ENCODE assay signal across 8 mouse cellular contexts in genomic region chr2:103565732-103566422, GRCm38 (mm10). TPM values are rescaled to one million over a fixed set of nuclear protein-coding genes. Genes with fewer than 3 reads are reported as not detected.
DNase-seq lines count a peak whose midpoint lies in the region; ATAC-seq and TF ChIP-seq lines count a peak whose summit lies in the region.

Abtb2 (plus strand) TSS chr2:103566310.

- no peak for TF ChIP-seq CTCF in heart, postnatal 0 days (IDR thresholded peaks at IDR 0.05; ENCODE audit: low read depth)

- DNase-seq in CD8-positive naive resting alpha-beta T cell, adult 2 months (ENCODE audit: low read depth in 2 of 2, low spot score in 2 of 2), result peak; percentile 90
- DNase-seq in c-Kit-positive CD71-positive TER-119-positive erythroid progenitor cells, embryonic 14.5 days (ENCODE audit: low spot score), result peak; percentile 83
- DNase-seq in heart, postnatal 0 days (ENCODE audit: low spot score), result peak; percentile 93
- peak; percentile 92 to 95 for DNase-seq in kidney, postnatal 4 days
- peak; percentile 92 for DNase-seq in neural tube, embryonic 11.5 days (ENCODE audit: low spot score)

- peaks cover 45% of the 10 kb centered on the region for H3K4me1 ChIP-seq in forebrain, embryonic 12.5 days
- peaks cover 33% of the 10 kb centered on the region for H3K4me1 ChIP-seq in heart, postnatal 0 days (ENCODE audit: control insufficient read depth, insufficient read depth)
- peaks cover 47% of the 10 kb centered on the region for H3K4me1 ChIP-seq in liver, embryonic 15.5 days (replicated peaks)
- peaks cover 19% of the 10 kb centered on the region for H3K4me1 ChIP-seq in neural tube, embryonic 11.5 days (ENCODE audit: control insufficient read depth, insufficient read depth, low read length)
- H3K4me1 ChIP-seq in stomach, embryonic 16.5 days (ENCODE audit: control insufficient read depth, insufficient read depth, low read length), result peaks cover 18% of the 10 kb centered on the region

- H3K9ac ChIP-seq in forebrain, embryonic 12.5 days, result peak within 1 kb of the TSS; percentile 79
- H3K9ac ChIP-seq in heart, postnatal 0 days (replicated peaks; ENCODE audit: low read depth, low read length), result peak within 1 kb of the TSS; percentile 57
- peak within 1 kb of the TSS; percentile 60 for H3K9ac ChIP-seq in liver, embryonic 15.5 days
- peak within 1 kb of the TSS; percentile 73 for H3K9ac ChIP-seq in neural tube, embryonic 11.5 days (ENCODE audit: low read length)
- peak within 1 kb of the TSS; percentile 73 for H3K9ac ChIP-seq in stomach, embryonic 16.5 days (ENCODE audit: low read length)

- H3K27ac ChIP-seq in forebrain, embryonic 12.5 days, result peak within 1 kb of the TSS; percentile 89
- peak within 1 kb of the TSS; percentile 86 for H3K27ac ChIP-seq in heart, postnatal 0 days (ENCODE audit: low read depth)
- peak within 1 kb of the TSS; percentile 79 for H3K27ac ChIP-seq in liver, embryonic 15.5 days (replicated peaks)
- H3K27ac ChIP-seq in neural tube, embryonic 11.5 days (ENCODE audit: low read depth, low read length), result peak within 1 kb of the TSS; percentile 72
- H3K27ac ChIP-seq in stomach, embryonic 16.5 days (ENCODE audit: low read length), result peak within 1 kb of the TSS; percentile 87

- peaks cover 21% of the 10 kb centered on the region for H3K27me3 ChIP-seq in forebrain, embryonic 12.5 days
- no peaks in the 10 kb centered on the region; the same call in 1 of the 2 replicates for H3K27me3 ChIP-seq in heart, postnatal 0 days (ENCODE audit: control insufficient read depth, insufficient read depth, low read length)
- H3K27me3 ChIP-seq in liver, embryonic 15.5 days, result peaks cover 96% of the 10 kb centered on the region
- peaks cover 6% of the 10 kb centered on the region for H3K27me3 ChIP-seq in neural tube, embryonic 11.5 days (ENCODE audit: control insufficient read depth, insufficient read depth, low read length)
- H3K27me3 ChIP-seq in stomach, embryonic 16.5 days (ENCODE audit: control insufficient read depth, insufficient read depth, low read length), result no peaks in the 10 kb centered on the region

- under 1% methylated on average over 34 of the region's 34 CpGs for WGBS in forebrain, embryonic 12.5 days
- WGBS in heart, postnatal 0 days, result under 1% methylated on average over 34 of the region's 34 CpGs
- under 1% methylated on average over 34 of the region's 34 CpGs for WGBS in liver, embryonic 15.5 days (ENCODE audit: insufficient replicate concordance)
- WGBS in neural tube, embryonic 11.5 days, result under 1% methylated on average over 34 of the region's 34 CpGs
- under 1% methylated on average over 34 of the region's 34 CpGs for WGBS in stomach, embryonic 16.5 days

- peak within 1 kb of the TSS; percentile 67 for H3K4me3 ChIP-seq in forebrain, embryonic 12.5 days (replicated peaks)
- peak within 1 kb of the TSS; percentile 58 for H3K4me3 ChIP-seq in heart, postnatal 0 days (ENCODE audit: low read depth, low read length)
- peak within 1 kb of the TSS; percentile 67 for H3K4me3 ChIP-seq in liver, embryonic 15.5 days (replicated peaks)
- H3K4me3 ChIP-seq in neural tube, embryonic 11.5 days (ENCODE audit: low read depth, low read length), result peak within 1 kb of the TSS; percentile 72
- H3K4me3 ChIP-seq in stomach, embryonic 16.5 days (replicated peaks; ENCODE audit: low read length), result peak within 1 kb of the TSS; percentile 65

- H3K36me3 ChIP-seq in forebrain, embryonic 12.5 days (replicated peaks), result no peaks in the 10 kb centered on the region
- H3K36me3 ChIP-seq in heart, postnatal 0 days (replicated peaks; ENCODE audit: control insufficient read depth, insufficient read depth, low read length), result no peaks in the 10 kb centered on the region
- no peaks in the 10 kb centered on the region for H3K36me3 ChIP-seq in liver, embryonic 15.5 days (replicated peaks)
- no peaks in the 10 kb centered on the region for H3K36me3 ChIP-seq in neural tube, embryonic 11.5 days (ENCODE audit: control insufficient read depth, insufficient read depth, low read length)
- H3K36me3 ChIP-seq in stomach, embryonic 16.5 days (ENCODE audit: control insufficient read depth, insufficient read depth, low read length), result no peaks in the 10 kb centered on the region

- peak; percentile 96 for ATAC-seq in forebrain, embryonic 12.5 days (ENCODE audit: low FRiP score)
- peak; percentile 94 for ATAC-seq in heart, postnatal 0 days (ENCODE audit: insufficient read depth, low read depth)
- ATAC-seq in liver, embryonic 15.5 days (ENCODE audit: insufficient read depth), result peak; percentile 98
- ATAC-seq in neural tube, embryonic 11.5 days (ENCODE audit: insufficient read depth, low FRiP score, low TSS enrichment), result peak; percentile 95
- peak; percentile 96 for ATAC-seq in stomach, embryonic 16.5 days (ENCODE audit: insufficient read depth, low FRiP score)

- H3K4me2 ChIP-seq in forebrain, embryonic 12.5 days, result peak within 1 kb of the TSS; percentile 97
- peak within 1 kb of the TSS; percentile 77 for H3K4me2 ChIP-seq in heart, postnatal 0 days (ENCODE audit: low read depth, low read length)
- peak within 1 kb of the TSS; percentile 92 for H3K4me2 ChIP-seq in liver, embryonic 15.5 days
- H3K4me2 ChIP-seq in neural tube, embryonic 11.5 days (ENCODE audit: low read depth), result peak within 1 kb of the TSS; percentile 92
- peak within 1 kb of the TSS; percentile 94 for H3K4me2 ChIP-seq in stomach, embryonic 16.5 days (ENCODE audit: low read depth, low read length)

- TF ChIP-seq EP300 in heart, postnatal 0 days (IDR thresholded peaks at IDR 0.05; ENCODE audit: low read depth), result no peak

- no peaks in the 10 kb centered on the region for H3K9me3 ChIP-seq in forebrain, embryonic 12.5 days
- no peaks in the 10 kb centered on the region for H3K9me3 ChIP-seq in heart, postnatal 0 days (replicated peaks; ENCODE audit: control insufficient read depth, low read length)
- no peaks in the 10 kb centered on the region for H3K9me3 ChIP-seq in liver, embryonic 15.5 days (replicated peaks)
- no peaks in the 10 kb centered on the region for H3K9me3 ChIP-seq in neural tube, embryonic 11.5 days (ENCODE audit: control insufficient read depth, low read length)
- no peaks in the 10 kb centered on the region for H3K9me3 ChIP-seq in stomach, embryonic 16.5 days (replicated peaks; ENCODE audit: control insufficient read depth, low read length)

RNA-seq across cellular contexts. Expression of gene Abtb2, which starts in this region (rescaled TPM):
- polyA plus RNA-seq in forebrain, embryonic 12.5 days (2016; fragmentation: Nextera tagmentation; extraction: Ambion mirVana), result 14.9 and 15.7 TPM in 2 replicates
- total RNA-seq in heart, postnatal 0 days (2014; rRNA removed; ENCODE audit: low replicate concordance), result 45.9 and 53.4 TPM in 2 replicates
- polyA plus RNA-seq in heart, postnatal 0 days (2015; fragmentation: Nextera tagmentation; extraction: Ambion mirVana), result 12.3 and 12.6 TPM in 2 replicates
- polyA plus RNA-seq in liver, embryonic 15.5 days (2015; fragmentation: Nextera tagmentation; extraction: Ambion mirVana), result 2.9 and 3.4 TPM in 2 replicates
- polyA plus RNA-seq in neural tube, embryonic 11.5 days (2014; fragmentation: Nextera tagmentation; extraction: Ambion mirVana), result 14.4 and 15.6 TPM in 2 replicates
- 4.8 and 5.3 TPM in 2 replicates for polyA plus RNA-seq in stomach, embryonic 16.5 days (2015; fragmentation: Nextera tagmentation; extraction: Ambion mirVana)

Comparison
In these comparisons a context has a peak if more than half of its experiments do, and no peak if none do; other contexts are left out.
1. Peak in every context shown above with its lines: DNase-seq, ATAC-seq, H3K4me3 ChIP-seq and H3K27ac ChIP-seq.